Mouse (Mus musculus): ENCODE measurements around the gene Rsrc2.
"Not testable (repeated sequence)": the region's sequence is repeated elsewhere in the genome, so short reads cannot be mapped to it uniquely, and the experiment has no call there.

Rsrc2 gene

DNA sequence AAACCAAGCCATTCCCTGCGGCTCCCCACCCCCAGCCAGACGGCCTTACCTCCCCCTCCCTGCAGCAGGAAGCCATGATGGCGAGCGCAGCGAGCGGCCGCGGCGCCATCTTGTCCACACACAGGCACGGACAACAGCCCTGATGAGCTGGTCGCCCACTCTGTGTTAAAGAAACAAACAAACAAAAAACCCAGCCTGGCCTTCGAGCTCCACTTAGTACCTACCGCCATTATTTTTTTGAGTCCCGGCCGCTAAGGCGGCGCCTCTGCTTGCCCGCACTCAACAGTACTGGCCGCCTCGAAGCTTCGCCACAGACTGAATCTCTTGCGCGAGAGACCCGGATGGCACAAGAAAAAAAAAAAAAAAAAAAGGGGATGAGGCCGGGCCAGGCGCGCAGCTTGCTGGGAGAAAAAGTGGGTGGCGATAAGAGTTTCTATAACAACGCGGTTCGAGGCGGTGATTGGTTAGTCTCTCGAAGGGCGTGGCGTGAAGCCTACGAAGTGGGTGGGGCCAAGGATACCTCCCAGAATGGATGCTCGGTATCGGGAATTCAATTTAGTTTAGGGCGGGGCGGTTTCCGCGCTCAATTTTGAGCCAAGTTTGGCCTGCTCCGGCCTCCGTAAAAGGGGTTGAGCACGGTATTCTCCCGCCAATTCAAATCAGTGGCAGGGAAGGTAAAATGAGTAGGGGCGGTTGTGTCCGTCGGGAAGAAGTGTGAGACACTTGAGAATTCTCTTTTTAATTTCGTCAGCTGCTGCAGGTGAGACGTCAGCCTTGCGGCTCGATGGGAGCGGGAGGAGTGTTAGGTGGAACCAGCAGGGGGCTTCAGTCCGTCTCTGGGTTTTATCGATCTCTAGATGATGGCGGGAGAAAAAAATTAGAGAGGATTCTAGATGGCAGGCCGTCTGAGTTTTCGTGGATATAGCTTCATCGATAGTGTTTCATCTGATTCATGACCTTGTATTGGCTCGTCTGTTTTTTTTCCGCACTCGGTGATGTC, at the start of gene Rsrc2, which contains the start of gene Kntc1:
Rsrc2 (minus strand) TSS at position 350 of the 1,000 bp plus-strand sequence.
Kntc1 (plus strand) TSS at position 652 of the 1,000 bp plus-strand sequence.
- peak; percentile 99 for DNase-seq (ENCODE audit: low read depth, low spot score)

DNA sequence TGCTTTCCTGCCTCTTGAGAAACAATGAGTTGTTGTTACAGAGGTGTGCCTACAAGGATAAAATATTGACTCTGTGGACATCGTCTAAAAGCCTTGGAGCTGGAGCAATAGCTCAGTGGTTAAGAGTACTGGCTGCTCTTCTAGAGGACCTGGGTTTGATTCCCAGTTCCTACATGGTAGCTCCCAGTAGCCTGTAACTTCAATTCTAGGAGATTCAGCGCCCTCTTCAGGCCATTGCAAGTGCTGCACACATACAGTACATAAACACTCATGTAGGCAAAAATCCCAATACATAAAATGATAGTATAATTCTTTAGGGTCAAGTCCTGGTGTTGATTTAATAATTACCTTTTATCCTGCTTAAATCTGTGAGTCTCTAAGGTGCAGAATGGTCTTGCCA, 43.9 kb upstream of the Rsrc2 start:
- no peak for DNase-seq (ENCODE audit: low read depth, low spot score)

DNA sequence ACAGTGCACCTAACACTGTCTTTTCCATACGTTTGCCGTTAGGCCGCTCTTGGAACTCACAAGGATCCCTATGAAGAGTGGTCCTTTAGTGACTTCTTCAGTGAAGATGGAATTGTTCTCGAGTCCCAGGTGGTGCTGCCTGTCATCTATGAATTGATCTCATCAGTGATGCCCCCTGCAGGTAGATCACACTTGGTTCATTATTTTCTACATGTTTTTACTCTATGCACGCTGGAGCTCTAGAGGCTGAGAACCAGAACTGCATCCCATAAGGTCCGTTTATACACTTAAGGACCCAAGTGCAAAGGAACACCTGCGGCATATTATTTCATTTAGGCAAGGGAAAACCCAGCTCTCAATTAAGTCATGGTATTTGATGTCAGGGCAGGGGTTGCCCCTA, 39.8 kb upstream of the Rsrc2 start:
- DNase-seq (ENCODE audit: low read depth, low spot score), result no peak

DNA sequence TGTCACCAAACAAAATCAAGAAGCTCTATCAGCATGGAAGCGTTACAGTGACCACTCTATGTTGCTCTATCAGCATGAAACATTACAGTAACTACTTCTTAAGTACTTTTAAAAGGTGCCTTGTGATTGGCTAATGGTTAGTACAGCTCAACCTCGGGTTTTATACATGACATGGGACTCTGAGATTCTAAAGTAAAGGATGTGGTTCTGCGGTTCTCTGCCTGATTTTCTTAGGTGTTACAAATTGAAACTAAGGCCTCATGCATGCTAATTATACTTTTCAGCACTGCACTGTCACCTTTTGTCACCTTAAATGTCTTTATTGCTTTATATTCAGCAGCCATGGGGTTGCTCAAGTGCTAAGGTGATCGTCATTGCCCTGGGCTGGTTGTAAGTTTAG, 32.6 kb upstream of the Rsrc2 start:
- DNase-seq (ENCODE audit: low read depth, low spot score), result no peak

DNA sequence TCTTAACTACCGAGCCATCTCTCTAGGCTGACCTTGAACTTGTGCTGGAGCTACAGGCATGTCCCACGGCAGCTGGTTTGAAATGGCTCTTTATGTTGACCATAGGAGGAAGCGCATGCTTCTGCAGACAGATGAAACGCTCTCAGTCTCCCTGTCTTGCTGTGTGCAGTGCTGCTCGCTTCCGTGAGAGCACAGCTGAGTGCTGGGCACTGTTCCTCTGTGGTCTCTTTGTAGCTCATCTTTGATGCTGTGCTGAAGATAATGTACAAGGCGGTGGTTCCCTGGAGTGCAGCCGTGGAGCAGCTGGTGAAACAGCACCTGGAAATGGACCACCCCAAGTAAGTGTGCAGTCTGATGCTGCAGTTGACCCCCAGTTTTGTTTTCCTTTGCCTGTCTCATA, 31.5 kb upstream of the Rsrc2 start:
- no peak for DNase-seq (ENCODE audit: low read depth, low spot score)

DNA sequence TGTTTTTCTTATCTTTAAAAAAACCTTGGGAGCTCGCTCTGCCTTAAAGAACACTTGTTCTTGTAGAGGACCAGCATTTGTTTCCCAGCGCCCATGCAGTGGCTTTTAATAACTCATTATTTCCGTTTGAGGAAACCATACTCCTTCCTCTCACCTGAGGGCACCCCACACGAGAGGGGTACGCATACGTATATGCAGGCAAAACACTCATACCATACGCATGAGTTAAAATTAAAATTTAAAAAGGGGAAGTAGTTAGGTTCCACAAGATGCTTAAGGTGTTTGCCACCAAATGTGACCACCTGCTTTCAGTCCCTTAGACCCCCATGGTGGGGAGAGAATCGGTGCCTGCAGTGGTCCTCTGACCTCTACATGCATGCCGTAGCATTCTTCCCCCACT, 24.2 kb upstream of the Rsrc2 start:
- DNase-seq (ENCODE audit: low read depth, low spot score), result no peak

DNA sequence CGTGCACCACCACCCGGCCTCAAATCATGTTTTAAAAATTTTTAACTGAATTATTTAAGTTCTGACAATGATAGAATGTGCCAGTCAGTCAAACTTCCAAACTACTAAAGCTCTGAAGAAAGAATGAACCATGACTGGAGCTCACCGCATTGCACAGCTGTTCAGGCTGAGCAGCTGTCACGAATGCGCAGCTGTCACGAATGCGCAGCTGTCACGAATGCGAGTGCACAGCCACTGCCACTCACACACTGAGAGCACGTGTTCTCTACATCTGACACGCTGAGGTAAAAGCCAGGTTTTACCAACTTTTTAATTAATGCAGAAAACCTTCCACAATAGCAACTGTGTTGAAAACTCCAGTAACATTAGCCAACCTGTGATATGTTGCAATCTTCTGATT, 17.2 kb upstream of the Rsrc2 start:
- not testable (repeated sequence) for DNase-seq (ENCODE audit: low read depth, low spot score)

DNA sequence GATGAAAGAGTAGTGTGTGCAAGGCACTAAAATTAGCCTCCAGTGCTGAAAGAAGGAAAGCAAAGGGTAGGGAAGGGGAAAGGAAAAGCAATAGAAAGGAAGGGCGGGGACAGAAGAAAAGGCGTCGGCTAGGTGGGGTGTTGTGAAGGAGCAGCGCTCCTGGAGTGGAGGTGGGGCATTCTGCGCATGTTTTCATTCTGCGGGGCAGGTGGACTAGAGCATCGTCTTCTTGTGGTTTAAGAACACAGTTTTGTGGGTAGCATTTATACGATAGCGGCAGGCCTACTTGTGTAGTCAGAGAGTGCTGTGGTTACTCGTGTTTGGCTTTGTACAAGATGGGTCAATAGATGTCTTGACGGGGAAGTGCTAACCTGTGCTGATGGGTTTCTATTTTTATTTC, 16.3 kb upstream of the Rsrc2 start:
- no peak for DNase-seq (ENCODE audit: low read depth, low spot score)

DNA sequence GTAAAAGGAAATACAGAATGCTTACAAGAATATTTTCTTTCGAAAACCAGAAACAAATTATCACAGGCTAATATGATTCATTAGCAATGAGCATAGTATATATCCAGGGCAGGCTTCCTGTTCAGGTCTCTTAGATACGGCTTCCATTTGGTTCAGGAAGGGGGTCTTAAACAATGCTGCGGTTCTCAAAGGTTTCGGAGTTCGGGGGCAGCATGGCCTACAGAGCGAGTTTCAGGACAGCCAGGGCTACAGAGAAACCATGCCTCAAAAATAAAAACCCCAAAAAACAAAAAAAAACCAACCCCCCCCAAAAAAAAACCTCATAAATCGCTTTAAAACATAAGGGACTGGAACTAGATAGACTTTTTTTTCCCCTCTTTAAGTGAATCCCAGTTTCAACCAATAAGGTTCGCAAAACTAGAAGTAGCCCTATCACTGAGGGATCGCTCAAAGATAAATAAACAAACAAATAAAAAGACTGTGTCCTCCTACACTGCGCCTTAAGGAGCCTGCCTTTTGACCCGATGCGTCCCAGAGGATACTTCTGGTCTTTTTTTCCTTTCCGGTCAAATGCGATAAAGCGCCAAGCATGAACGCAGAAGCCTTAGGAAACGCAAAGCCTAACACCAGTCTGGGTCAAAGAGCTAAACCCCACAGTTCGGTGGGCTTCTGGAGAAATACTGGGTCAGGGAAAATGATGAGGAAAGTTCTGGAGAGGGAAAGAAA, 712 bp downstream of the Rsrc2 start:
- no peak for DNase-seq (ENCODE audit: low read depth, low spot score)

DNA sequence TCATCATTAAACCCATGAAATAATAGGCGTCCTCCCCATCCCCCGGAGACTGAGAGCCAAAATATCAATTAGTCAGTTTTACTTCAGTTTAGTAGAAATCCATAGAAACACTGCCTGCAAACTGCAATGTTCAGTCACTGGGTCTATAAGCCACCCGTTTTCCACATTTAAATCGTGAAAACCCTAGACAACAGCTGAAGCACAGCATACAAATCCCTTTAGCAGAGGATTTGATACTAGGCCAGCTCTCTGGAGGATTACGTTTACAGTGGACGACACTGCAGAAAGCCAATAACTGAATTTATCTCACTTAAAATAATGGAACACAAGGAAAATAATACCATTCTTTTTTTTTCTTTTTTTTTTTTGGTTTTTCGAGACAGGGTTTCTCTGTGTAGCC, 1.6 kb downstream of the Rsrc2 start:
- DNase-seq (ENCODE audit: low read depth, low spot score), result no peak

DNA sequence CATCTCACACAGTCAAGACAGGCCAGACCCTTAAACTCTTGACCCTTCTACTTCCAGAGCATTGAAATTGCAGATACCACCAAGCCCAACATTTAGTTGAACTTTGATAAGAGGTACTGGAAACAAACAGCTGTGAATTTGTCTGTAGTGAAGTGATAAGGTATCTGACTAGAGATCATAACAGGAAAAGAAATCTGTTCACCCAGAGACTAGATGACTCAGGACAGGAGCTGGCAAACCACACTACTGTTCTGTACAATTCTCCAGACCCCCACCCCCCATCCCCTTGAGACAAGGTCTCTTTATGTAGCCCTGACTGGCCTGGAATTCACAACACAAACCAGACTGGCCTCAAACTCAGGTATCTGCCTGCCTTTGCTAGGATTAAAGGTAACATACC, 3.0 kb downstream of the Rsrc2 start:
- DNase-seq (ENCODE audit: low read depth, low spot score), result no peak

DNA sequence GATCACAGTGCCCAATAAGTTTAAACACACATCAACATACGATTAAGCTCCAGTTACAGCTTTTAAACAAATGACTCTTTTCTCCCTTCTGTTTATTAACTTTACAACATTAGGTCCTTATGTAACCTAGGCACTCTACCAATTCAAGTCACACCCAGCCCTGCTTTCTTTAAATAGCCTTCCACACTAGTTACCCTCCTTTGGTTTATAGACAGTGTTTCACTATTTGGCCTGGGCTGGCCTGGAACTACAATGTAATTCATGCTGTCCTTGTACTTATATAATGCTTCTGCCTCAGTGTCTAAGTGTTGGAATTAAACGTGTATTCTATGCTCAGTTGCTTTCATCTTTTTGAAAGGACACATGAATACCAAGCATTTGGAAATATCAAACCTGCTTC, 4.9 kb downstream of the Rsrc2 start:
- DNase-seq (ENCODE audit: low read depth, low spot score), result no peak

DNA sequence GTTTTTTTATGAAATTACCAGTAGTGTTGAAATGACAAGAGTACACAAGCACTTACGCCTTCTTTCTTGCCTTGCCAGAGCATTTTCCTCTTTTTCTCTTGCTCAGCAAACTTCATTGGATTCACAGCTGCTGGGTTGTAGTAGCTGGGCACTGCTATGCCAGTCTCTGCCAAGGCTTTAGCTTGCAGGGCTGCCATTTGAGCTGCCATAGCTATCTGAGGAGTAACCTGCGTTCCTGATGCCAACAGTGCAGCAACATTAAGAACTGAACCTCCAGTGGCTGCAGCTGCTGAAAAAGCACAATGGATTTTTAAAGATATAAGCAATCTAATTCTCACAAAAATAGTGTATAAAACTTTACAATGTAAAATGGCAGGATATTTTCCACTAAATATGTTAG, 18.2 kb downstream of the Rsrc2 start:
- DNase-seq (ENCODE audit: low read depth, low spot score), result no peak

DNA sequence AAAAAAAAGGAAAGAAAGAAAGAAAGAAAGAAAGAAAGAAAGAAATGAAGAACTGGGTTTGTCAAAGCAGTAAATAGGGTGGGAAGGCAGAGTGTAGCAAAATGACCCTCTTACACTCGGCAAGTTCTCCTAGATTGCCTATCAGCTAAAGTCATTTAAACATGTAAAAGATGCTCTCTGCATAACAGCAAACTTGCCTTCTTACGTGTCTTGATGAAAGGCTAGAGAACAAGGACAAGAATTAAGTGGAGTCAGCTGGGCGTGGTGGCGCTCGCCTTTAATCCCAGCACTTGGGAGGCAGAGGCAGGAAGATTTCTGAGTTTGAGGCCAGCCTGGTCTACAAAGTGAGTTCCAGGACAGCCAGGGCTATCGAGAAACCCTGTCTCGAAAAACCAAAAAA, 25.4 kb downstream of the Rsrc2 start:
- not testable (repeated sequence) for DNase-seq (ENCODE audit: low read depth, low spot score)

DNA sequence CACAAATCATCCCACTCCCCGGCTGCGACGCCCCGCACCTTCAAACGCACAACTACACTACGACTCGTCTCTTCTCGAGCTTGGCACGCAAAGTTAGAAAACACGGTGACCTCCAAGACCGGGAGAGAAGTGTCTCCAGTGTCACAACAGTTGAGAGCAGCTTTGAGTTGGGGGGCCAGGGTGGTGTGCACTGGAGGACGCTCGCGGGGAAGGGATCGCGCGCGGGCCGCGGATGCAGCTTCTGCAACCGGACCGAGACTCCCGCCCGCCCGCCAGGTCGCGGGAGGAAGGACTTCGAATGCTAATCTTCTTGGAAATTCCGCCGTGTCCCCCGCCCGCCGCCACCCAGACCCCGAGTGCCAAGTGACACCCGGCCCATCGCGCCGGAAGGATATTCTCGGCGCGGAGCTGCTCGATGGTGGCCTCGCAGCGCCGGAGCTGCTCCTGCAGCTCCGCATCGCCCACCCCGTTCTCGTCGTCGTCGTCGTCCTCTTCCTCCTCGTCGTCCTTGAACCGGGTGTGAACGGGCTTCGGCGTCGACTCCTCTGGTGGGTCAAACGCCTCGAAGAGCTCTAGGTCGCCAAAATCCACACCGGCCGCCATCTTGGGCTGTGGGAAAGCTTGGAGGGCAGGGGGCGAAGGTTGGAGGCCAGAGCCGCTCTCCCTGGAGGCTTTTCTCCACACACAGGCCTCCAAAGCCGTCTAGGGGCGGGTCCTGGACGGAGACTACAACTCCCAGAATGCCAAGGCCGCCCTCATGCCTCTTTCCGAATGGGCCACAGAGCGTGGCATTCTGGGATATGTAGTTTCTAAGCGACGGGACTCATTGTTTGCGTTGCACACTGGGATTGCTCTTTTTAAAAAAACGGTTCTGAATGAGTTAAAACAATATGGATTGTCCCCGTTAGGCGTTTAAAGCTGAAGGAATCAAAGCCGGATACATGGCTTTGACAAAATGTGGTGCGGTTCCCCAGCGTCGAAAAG, 28.6 kb downstream of the Rsrc2 start, which contains the start of gene Zcchc8:
Zcchc8 (minus strand) TSS at position 773 of the 984 bp plus-strand sequence.
- peak; percentile 95 for DNase-seq (ENCODE audit: low read depth, low spot score)

DNA sequence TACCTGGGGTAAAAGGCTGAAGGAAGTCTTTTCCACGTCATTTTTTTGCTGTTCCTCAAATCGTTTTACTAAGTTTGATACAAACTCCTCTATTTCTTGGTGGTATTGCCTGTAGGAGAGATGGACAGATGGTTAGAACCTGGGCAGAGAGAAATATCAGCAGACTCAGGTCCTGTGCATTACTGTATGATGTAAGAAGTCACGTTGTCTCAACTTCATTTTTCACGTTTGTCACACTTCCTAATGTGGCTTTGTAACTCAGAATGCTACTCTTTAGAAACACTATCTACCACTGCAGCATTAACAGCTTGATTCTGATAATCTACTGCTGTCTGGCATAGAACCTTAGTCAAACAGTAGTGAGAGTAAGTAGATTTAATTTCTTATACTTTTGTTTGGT, 34.6 kb downstream of the Rsrc2 start:
- no peak for DNase-seq (ENCODE audit: low read depth, low spot score)

DNA sequence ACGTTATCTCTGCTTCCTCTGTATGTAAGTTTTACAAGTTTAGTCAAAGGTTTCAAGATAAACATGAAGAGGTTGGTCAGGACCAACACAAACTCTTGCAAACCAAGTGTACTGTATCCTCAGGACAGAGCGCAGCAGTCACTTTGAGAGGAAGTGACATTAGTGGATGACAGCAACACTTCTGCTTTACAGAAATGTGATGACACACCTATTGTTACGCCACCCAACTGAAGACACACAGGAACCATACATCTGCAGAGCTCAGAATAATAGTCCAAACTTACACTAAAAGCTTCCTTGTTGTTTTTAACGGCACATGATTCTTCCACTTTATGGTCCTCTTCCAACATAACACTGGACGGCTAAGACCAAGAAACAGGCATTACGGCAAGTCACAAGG, 35.4 kb downstream of the Rsrc2 start:
- no peak for DNase-seq (ENCODE audit: low read depth, low spot score)

DNA sequence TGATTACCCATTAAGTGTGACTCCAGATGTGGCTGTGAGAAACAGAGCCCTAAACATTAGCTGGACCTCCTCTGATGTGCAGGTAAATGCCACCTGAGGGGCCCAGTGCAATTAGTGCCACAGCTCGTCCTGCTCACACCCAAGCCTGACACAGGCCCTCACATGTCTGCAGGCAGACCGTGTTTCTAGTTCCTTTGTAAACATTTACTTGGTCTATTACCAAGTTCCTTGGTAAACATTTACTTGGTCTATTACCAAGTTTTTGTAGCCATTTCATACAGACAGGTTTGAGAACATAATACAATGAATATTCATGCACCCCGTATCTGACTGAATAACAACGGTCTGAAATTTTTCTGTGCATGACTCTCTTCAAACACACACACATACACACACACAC, 39.6 kb downstream of the Rsrc2 start:
- no peak for DNase-seq (ENCODE audit: low read depth, low spot score)

DNA sequence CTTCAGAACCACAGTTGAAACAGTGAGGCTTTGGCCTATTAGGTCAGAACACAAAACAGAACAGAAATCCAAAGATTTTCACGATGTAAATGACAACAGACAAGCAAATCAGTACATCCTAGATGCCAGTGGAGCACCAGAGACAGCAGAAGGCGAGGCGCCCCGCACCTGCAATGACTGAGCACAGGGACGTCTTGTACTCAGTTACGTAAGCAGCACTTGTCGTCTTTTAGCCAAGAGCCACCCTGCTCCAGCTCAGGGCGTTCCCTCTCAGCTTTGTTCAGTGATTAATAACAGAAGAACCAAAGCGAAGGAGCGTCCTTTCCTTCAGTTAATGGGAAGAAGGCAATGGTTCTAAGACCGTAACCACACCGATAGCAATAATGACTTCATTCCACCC, 40.6 kb downstream of the Rsrc2 start:
- no peak for DNase-seq (ENCODE audit: low read depth, low spot score)

DNA sequence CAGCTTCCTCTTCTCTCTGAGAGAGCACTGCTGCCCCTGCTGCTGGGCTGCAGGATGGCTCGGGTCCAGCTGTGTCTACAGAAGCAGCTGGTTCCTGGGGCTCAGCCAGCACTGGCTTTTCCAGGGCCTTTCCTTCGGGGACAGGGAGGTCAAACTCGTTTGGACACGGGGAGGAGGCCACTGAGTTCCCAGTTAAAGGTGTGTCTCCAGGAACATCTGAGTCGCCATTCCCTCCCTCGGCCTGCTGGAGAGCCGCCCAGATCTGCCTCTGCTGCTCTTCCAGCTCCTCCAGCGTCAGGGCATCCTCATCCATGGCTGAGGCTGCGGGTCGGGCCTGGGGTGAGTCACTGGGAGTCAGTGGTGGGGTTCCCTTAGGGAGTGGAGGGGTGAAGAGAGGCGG, 48.6 kb downstream of the Rsrc2 start:
- no peak for DNase-seq (ENCODE audit: low read depth, low spot score)

DNA sequence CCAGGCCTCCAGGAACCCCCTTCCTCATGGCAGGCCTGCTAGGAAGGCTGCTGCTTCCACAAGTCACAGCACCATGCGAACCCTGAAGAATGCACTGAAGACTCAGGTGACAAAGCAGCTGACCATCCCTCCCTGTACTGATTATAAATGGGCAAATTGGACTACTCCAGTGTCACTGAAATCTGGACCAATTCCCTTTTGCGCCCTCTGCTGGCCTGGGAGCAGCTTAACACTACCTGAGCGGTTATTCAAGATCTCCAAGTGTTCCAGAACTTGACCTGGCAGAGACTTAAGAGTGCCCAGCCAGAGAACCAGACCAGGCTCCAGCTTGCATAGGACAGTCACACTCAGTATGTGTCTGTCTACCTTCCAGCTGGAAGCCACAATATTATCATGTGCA, 50.0 kb downstream of the Rsrc2 start:
- peak; percentile 54 for DNase-seq (ENCODE audit: low read depth, low spot score)

All from embryo, embryonic 11.5 days (tissue).